Mouse (Mus musculus): ENCODE measurements around the gene Tat.

GRCm38 (mm10) chr8:109986384-109986783, 3.9 kb upstream of the Tat start:
- TF ChIP-seq CTCF (conservative IDR thresholded peaks at IDR 0.05; ENCODE audit: insufficient read depth, insufficient read length, low read depth, low read length): no peak
- TF ChIP-seq POLR2A (IDR thresholded peaks at IDR 0.05; ENCODE audit: low read depth, low read length): no peak

Measured in kidney, adult 2 months (tissue).